Mouse (Mus musculus): ENCODE measurements at regions not wholly inside any gene's neighbourhood (a gene's known extent, or its start where the extent isn't known, plus 50 kb on each side); places are given as distances from the start of the nearest gene placed in this dataset.
"Not testable (repeated sequence)": the region's sequence is repeated elsewhere in the genome, so short reads cannot be mapped to it uniquely, and the experiment has no call there.

- no peak for DNase-seq (ENCODE audit: low spot score)
These were observed 74.9 kb upstream of the 1110032F04Rik start for GRCm38 (mm10) chr3:68794380-68795014.

GRCm38 (mm10) chr3:68795641-68796040 lies 73.7 kb upstream of the 1110032F04Rik start:
- no peak for DNase-seq (ENCODE audit: low spot score)

GRCm38 (mm10) chr3:68798408-68798807 lies 71.0 kb upstream of the 1110032F04Rik start:
- not testable (repeated sequence) for DNase-seq (ENCODE audit: low spot score)

- DNase-seq (ENCODE audit: low spot score): no peak
These were observed 60.5 kb upstream of the 1110032F04Rik start for GRCm38 (mm10) chr3:68808866-68809265.

GRCm38 (mm10) chr3:68813461-68813860 lies 55.9 kb upstream of the 1110032F04Rik start:
- no peak for DNase-seq (ENCODE audit: low spot score)

DNA sequence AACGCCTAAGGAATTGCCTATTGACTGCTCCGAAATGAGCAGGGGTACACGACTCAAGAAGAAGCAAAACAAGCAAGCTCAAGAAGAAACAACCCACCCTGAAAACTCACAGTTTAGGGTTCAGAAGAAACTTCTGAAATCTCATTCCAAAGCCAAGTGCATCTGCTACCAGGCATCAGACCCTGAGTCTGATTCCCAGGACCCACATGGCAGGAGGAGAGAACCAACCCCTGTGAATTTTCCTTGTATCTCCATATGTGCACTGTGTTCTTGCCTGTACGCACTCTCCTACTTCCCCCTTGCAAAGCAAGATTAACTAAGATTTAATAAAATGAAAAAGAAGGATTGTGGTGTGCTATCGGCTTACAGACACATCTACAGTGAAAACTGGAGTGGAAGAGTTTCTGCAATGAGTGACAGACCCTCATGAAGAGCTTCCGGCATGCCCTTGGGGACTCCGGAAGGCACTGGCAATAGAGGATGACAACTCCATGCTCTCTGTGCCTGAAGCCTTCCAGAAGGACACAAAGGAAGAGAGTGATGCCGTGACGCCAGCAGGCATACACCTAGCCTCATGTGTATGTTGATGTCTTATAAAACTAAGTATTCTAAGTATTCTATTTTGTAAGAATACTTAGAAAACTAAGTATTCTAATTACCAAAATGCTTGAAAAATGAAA lies 55.2 kb upstream of the 1110032F04Rik start:
- no peak for DNase-seq (ENCODE audit: low spot score)

DNA sequence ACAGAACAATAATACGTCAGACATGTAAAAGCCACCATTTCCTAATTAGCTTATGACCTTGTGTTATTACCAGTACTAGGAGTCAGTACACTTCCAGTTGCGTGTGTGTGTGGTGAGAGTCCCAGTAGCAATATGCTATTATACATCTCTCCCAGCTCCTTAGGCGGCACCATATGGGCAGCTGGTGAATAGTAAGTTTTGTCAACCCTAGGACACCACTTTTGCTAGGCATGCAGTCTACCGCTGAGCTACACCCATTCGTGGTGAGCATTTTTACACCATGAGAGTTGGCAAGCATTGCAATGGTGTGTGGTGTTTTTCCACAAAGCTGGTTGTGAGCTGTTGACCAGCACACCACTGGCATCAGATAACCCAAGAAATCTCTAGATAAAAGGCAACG lies 53.8 kb upstream of the 1110032F04Rik start:
- no peak for DNase-seq (ENCODE audit: low spot score)

DNA sequence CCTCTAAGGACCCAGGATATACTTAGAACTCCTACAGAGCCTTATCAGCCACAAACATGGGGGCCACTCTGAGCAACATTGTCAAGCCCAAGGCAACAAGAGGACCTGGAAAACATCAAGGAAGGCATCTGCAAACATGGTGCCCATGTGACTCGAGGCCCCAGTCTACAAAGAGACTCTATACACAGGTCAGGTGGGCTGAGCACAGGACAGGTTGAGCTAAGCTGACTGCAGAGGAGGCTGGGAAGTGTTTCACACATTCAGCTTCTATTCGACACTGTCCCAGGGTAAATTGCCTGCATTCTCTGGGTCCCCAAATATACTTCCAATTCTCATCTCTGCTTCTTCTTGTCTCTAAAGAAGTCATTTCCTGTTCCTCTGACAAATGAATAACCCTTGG lies 52.1 kb upstream of the 1110032F04Rik start:
- DNase-seq (ENCODE audit: low spot score): no peak
